Mouse (Mus musculus): ENCODE measurements around the gene Ugp2.

Ugp2 gene

GRCm38 (mm10) chr11:21371122-21371806, at the start of gene Ugp2:
Ugp2 (minus strand) TSS chr11:21371201.
- peak; percentile 97 for DNase-seq

GRCm38 (mm10) chr11:21414911-21415381, 43.9 kb upstream of the Ugp2 start:
- DNase-seq: peak; percentile 53 to 71

GRCm38 (mm10) chr11:21406668-21407067, 35.7 kb upstream of the Ugp2 start:
- DNase-seq: no peak

GRCm38 (mm10) chr11:21406141-21406540, 35.1 kb upstream of the Ugp2 start:
- no peak for DNase-seq

GRCm38 (mm10) chr11:21403877-21404276, 32.9 kb upstream of the Ugp2 start:
- no peak for DNase-seq

- DNase-seq: peak; percentile 51 to 62
Measured at GRCm38 (mm10) chr11:21402481-21403254, 31.7 kb upstream of the Ugp2 start.

- no peak for DNase-seq
Measured at GRCm38 (mm10) chr11:21401248-21401647, 30.2 kb upstream of the Ugp2 start.

DNA sequence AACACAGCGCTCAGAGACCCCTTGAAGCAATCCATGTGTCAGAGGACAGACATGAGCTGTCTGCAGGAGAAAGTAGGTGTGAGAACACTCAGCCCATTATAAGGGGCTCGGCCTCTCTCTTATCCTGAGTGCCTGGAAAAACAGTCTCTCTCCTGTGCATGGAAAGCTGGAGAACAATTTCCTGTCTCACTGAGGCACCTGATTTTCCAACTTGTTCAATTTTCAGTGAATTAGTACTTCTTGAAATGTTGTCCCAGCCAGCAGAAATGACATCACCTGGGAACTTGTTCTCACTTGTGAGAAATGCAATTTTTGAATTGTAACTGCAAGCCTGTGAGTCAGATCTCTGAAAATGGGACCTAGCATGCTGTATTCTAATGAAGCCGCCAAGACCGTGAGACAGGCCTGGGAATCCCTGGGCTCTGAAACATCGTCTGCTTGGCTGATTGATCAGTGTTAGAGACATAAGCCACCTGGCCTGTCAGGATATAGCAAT, 28.2 kb upstream of the Ugp2 start:
- DNase-seq: peak; percentile 43 to 53

- peak; percentile 71 to 76 for DNase-seq
Measured at GRCm38 (mm10) chr11:21398464-21398863, 27.5 kb upstream of the Ugp2 start.

DNA sequence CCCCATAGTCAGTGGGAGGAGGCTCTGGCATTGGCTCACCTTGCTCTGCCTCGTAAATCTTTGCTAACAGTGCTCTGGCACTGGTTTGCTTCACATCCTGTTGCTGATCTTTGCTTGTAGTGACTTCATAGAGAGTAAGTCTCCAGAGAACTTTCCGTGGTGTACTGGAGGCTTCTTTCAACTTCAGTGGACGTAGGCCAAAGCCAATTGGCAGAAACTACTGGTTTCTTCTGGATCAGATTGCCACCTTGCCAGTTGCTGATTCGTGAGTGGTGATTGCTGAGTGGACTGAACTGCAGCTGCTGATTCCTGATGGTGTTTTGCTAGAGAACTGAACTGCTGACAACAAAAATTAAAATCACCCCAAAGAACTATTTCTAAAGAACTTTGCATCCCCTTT, 15.8 kb upstream of the Ugp2 start:
- no peak for DNase-seq

DNA sequence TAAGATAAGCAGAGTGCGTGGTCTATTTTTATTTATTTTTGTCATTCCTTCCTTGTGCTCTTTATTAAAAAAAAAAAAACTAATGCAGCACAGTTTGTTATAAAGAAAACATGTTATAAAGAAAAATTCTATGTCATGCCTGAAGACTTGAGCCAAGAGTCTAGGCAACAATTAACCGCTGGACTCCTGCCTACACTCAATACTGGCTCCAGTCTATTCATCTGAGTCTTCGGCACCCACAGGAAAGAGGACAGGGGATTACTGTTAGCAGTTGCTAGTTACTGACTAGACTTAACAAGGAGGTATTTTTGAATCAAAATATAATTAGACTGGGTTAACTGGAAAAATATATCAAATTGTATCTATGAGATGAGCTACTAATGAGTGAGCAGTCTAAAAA, 3.1 kb upstream of the Ugp2 start:
- DNase-seq: no peak

DNA sequence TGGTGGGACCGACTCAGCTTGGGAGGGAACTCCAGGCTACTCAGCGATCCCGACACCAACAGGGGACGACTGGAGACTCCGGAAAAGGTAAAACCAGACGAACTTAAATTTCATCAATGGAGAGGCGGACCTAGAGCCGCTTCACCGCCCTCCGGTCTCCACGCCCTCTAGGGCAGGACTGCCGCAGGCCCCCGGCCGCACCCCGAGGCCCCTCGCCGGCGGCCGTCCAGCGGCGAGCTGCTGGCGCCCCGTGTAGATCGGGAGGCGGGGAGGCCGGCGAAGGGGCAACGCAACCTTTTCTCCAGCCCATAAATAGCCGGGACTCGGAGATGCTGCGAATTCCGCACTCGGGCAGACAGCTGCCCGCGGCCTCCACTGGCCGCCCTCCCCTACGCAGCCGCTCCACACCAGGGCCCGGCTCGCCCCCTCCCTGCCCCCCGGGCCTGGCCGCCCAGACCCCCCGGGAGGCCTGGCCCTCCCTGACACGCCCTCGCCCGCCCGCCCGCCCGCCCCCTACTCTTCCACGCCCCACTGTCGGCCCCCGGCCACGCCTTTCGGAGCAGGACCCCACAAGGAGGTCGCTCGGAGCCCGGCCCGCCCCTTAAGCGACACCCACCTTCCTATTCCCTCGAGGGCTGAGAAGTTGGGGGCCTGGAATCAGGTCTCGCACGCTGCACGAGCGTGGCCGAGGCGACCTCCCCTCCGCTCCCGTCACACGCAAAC, 441 bp downstream of the Ugp2 start:
- peak; percentile 79 to 84 for DNase-seq

DNA sequence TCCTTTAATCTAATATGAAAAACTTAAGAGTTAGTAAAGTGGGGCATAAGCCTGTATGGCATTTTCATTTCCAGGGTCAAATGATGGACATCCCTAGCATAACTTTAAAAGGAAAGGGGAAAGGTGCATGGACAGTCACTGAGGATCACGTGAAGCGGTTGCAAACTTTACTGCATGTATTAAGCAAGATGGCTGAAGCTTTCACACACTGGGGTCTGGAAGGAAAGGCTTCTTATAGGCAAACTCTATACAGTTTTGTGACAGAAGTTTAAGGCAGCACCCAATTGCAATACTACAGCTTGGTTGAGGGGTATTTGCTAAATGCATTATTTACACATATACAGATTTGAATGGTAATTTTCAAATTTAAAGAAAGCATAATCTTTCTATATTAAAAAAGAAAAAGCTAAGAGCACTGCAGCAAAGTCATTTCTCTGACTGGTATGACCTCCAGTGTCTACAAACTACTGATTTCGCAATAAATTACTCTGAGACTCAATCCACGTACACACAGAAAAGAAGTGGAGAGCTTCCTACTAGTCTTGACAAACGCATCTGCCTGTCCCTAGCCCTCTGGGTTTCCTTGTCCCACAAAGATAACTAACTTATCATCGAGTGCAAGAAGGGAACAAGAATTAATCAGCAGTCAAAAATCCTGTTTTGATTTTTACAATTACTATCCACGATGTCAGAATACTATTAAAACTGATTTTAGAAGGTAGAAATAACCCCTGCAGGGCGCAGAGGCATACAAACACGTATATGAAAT, 1.6 kb downstream of the Ugp2 start:
- no peak for DNase-seq

- no peak for DNase-seq
Measured at GRCm38 (mm10) chr11:21368466-21368865, 2.5 kb downstream of the Ugp2 start.

- no peak for DNase-seq
Measured at GRCm38 (mm10) chr11:21363144-21363940, 7.7 kb downstream of the Ugp2 start.

GRCm38 (mm10) chr11:21351296-21351695, 19.7 kb downstream of the Ugp2 start:
- no peak for DNase-seq

DNA sequence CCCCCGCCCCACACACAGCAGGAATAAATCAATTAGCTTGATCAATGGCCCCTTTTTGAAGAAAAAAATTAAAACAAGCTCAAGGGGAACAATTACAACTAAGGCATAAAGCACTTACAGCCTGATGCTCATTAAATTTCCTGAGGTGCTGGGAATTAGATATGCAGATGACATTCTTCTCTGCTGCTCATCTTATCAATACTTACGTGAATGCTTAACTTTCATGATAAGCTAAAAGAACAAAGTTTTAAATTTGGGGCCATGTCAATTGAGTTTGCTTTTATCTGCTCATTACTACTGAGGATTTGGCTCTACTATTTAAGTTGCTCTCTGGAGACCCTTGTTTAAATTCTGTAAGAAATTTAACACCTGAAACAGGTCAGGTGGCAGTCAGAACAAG, 22.1 kb downstream of the Ugp2 start:
- no peak for DNase-seq

GRCm38 (mm10) chr11:21346020-21346419, 25.0 kb downstream of the Ugp2 start:
- no peak for DNase-seq

DNA sequence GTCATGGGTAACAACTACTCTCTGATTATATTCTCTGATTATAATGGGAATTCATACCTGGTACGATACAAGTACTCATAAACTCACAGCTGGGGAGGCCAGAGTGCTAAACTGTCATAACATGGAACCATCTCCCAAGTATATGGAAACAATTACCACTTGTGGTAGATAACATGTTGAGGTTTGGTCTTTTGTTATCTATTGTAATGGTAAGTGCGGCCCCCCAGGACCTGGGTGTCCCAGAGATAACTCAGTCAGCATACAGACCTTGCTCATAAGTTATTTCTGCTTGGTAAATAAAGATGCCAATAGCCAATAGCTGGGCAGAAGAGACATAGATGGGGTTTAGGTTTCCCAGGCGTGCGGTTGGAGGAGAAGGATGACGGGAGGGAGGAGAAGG, 27.5 kb downstream of the Ugp2 start:
- DNase-seq: no peak

DNA sequence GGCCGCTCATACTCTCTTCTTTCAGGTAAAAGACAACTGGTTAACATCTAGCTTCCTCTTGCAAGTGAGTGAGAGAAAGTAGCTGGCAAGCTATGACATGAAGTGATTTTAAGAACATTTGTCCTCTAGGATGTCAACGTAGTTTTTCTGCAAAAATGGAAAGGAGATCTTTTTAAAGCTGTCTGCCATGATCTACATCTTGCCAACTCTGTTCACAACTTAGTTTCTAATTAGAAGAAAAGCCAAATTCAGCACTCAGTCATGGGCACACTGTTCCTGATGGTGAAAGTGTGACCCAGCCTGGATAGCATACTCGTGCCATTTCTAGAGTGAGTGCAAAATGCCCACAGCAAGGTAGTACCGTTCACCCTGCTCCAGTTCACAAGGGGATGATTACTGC, 31.9 kb downstream of the Ugp2 start:
- DNase-seq: no peak

GRCm38 (mm10) chr11:21337855-21338254, 33.1 kb downstream of the Ugp2 start:
- DNase-seq: no peak

Measured in lung, adult 18-20 months (tissue).